Mouse (Mus musculus) left cerebral cortex, postnatal 10 days (tissue): ENCODE measurements around the gene Hddc3. TPM values are rescaled to one million over a fixed set of nuclear protein-coding genes. Genes with fewer than 3 reads are reported as not detected.
A peak's percentile ranks its signal among the peaks of the same experiment; 100 is the strongest.

Experiments used
- DNase-seq, 2 experiments: peaks; one replicate each; pipeline ENCODE4 v3.0.0; 2021 to 2022; ENCODE audit warnings: low spot score in 2 of 2, mixed read lengths in 1 of 2; ENCODE audit errors: extremely low spot score in 1 of 2
- intact Hi-C: fragments of 180-260 bp; cut with DNase I; formaldehyde crosslinking; loops from one replicate; pipeline ENCODE4 v1.15.1; 2025
- total RNA-seq, 2 experiments: library from RNA; stranded (reverse); gene quantifications; 2 replicates each; pipeline ENCODE4 v1.2.3; 2021

Gene Hddc3
- total RNA-seq, 2 experiments from 2014 or later, result 38.3 to 45.8 TPM

DNA sequence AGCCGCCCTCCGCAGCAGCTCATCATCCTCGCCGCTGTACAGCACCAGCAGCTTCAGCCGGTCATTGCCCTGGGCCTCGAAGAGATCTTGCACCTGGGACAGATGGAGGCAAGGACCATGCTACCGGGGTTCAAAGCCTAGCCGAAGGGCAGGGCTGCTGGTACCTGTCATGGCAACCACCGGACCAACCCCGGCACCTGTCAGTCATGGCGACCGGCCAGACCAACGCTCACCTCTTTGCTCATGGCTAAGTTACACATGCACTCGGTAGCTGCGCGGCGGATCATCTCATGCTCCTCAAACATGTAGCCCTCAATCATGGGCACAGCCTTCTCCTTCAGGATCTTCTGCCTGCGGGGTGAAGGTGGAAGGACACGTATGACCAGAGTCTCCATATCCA lies 16.8 kb upstream of the Hddc3 start:
- DNase-seq, result no peak
- intact Hi-C loops, result no loop called here

DNA sequence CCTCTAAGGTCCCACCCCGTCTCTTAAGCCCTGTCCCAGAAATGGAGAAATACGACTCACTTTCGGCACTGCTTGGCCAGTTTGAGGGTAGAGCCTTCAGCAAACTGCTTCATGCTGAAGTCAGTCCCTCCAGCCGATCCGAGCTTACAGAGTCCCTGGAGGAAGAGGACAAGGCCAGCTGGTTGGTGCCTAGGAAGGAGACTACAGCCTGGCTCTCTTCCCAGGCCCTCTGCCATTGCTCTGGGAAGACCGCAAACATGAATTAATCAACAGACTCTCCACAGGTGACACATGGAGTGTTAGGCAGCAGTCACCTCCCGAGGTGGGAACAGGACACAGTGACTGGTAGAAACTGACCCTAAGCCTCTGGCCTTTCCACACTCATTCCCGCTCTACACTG lies 12.6 kb upstream of the Hddc3 start:
- DNase-seq, result no peak
- intact Hi-C loops, result no loop called here

DNA sequence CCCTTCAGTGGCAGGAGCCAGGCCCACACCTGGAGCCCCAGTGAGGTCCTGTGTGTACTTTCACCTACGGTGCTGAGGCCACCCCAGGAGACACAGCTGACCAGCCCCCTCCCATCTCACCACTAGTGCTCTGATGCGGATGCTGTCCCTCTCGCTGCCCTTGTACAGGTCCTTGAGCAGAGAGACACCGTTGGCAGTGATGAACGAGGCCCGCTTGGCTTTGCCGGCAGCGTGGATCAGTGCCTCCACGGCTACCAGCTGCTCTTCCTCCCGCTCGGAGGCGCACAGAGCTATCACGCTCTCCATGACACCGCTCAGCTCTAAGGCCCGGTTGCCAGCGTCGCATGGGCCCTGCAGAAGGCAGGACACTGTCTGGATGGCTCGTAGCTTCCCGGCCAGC lies 11.5 kb upstream of the Hddc3 start:
- no peak for DNase-seq
- intact Hi-C loops, result no loop called here

DNA sequence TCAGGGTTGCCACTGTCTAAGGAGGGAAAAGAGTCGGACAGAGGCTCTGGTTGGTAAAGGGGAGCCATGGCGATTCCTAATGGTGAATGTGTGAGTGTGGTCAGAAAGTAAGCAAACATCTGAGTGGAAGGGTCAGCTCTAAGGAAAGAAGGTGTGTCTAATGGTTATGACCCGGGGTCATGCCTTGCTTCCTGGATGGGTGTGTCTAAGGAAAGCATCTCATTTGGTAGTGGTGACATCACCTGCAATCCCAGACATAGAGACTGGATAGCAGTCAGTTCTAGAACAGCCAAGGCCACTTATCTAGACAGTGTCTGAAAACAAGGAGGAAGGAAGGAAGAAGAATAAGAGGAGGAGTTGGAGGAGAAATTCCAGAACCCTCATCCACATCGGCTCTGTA lies 8.1 kb upstream of the Hddc3 start:
- no peak for DNase-seq
- intact Hi-C loops, result no loop called here

DNA sequence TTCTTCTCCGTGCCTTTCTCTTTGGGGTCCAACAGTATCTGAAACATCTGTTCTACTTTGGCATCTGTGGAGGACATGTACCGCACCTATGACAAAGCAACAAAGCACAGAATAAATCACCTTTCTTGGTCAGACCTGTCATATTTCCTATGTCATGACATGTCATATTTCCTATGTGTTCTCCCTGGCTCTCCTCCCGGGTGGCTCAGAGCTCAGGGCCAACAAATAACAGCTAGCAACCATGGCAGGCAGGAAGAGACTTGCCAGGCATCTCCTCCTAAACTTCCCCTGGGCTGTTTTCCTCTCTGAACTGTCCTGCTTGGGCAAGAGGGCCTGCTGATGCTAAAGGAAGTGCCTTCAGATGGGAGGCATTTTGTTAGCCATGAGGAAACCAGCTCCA lies 6.0 kb upstream of the Hddc3 start:
- no peak for DNase-seq
- intact Hi-C loops, result no loop called here

DNA sequence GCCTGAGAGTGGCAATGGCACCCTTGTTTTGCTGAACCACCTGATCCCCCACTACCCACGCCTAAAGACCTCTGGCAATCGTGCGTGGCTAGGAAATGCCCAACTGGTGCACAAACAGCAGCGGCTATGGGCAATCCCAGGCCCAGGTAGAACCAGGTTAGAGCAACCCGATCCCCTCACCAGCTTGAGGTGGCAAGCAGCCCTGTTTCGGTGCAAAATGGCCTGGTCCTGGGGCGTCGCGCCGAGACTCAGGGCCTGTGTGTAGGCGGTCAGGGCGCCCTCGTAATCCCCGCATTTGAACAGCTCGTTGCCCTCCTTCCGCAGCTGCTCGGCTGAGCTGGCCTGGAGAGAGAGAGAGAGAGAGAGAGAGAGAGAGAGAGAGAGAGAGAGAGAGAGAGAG lies 3.5 kb upstream of the Hddc3 start:
- no peak for DNase-seq
- intact Hi-C loops, result no loop called here

DNA sequence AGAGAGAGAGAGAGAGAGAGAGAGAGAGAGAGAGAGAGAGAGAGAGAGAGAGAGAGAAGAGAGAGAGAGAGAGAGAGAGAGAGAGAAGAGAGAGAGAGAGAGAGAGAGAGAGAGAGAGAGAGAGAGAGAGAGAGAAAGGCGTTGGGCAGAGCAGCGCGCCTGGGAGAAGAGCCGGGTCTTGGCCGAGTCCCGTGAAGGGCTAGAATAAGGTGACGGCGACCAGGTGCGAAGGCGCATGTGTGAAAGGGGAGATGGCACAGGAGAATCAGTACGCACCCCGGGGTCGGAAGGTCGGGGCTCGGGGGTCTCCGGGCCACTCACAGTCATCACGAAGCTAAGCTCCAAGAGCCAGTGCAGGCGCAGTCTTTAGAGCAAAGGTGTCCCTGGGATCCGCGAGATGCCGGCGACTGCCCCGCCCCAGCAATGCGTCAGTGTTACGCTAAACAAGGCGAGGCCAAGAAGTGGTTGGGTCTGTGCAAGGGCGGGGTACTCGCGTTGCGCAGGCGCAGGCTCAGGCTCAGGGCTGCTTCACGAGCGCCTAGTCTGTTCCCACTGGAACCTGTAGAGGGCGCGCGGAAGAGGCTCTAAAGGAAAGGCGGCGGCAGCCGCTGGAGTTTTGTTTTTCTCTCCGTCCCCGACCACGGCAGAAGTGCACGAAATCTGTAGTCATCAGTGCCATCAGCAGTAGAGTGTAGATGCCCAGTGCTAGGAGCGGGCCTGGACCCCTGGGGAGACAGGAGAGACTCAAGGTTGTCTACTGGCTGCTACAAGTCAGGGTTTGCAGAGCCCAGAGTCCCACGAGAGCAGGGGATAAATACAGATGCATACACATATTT lies 2.9 kb upstream of the Hddc3 start:
- intact Hi-C loops, result loop anchor here (5.0 kb wide), 1 partner anchor 37 kb away; no protein-coding TSS in a partner anchor

DNA sequence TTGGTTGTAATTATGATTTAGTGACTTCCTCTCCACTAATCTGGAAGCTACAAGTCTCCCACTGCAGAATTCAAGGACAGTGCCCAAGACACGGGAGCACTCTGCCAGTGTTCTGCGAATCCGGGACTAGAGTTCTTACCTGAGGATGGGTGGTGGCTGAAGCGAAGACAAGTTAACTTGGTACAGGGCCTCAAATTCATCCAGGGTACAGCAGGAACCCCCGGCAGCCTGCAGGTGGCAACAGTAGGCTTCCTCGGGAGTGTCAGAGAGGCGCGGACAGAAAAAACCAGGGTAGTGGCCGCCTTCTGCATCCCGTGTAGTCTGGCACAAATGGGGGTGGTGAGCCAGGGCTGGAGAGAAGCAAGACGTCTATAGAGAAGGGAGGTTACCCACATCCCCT lies 2.1 kb upstream of the Hddc3 start, which contains the start of gene Unc45a:
Gene Unc45a (minus strand): TSS at position 213 of the 400 bp plus-strand sequence.
- DNase-seq, result peak; percentile 51 to 81
- intact Hi-C loops, result loop anchor here (5.0 kb wide), 1 partner anchor 37 kb away; no protein-coding TSS in a partner anchor

More for the DNA sequence above, 2.9 kb upstream of the Hddc3 start:
- peak; percentile 97 for DNase-seq

DNA sequence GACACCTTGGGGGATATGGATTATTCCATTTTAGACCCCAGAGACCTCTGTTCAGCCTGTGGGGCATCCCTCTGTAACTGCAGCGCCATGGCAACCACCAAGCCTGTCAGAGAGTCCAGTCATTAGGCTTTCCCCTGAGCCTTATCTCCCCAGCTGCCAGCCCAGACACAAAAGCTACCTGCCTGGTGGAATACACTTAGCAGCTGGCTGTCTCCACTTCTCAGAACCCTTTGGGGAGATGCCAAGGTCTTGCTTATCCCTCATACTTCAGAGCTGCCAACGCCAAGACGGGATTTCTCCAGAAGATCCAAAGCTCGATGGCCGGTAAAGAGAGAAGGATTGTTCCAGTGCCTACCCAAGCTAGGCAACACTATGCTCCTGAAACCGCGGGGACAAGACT lies 1.1 kb upstream of the Hddc3 start:
- intact Hi-C loops, result loop anchor here (5.0 kb wide), 1 partner anchor 36 kb away; no protein-coding TSS in a partner anchor
- DNase-seq, result no peak

DNA sequence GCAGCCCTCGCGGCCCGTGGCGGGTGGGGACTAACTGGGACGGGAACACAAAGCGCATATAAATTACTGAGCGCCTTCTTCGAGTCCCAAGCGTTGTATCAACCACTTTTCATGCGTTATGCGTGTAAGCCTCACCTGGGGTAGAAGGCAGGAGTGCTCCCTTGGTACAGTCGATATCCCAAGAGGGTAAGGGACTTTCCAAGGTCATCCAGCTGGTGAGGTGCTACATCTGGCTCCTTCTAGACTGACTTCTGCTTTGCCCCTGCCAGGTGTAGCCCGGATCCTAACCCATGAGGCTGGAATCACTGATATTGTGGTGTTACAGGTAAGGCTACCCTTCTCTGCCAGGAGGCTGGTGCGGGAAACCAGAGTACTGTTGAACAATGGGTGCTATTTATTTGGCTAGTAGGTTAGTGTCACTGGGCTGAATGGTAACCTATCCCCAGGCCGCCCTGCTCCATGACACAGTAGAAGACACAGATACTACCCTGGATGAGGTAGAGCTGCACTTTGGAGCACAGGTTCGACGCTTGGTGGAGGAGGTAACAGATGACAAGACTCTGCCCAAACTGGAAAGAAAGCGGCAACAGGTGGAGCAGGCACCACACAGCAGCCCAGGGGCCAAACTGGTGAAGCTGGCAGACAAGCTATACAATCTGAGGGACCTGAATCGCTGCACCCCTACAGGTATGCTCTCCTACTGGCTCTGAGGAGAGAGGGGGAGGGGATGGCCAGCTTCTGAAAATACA lies 540 bp downstream of the Hddc3 start:
- DNase-seq, result no peak
- intact Hi-C loops, result loop anchor here (5.0 kb wide), 1 partner anchor 34 kb away; no protein-coding TSS in a partner anchor

DNA sequence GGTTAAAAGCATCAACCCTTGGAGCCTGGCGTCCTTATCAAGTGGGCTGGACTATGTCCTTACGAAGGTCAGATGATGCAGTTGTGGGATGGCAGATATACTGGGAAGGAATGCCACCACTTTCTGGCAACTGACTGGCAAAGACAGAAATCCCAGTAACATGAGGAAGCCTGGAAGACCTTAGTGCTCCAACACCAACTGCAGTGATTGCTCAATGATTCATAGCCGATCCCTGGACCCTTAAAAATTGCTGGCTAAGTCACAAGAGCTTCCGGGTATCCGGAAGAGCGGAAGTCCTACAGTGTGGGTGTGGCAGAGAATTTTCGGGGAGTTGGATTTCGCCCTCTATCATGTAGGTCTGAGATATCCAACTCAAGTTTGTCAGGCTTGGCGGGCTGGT lies 3.3 kb downstream of the Hddc3 start:
- intact Hi-C loops, result no loop called here

DNA sequence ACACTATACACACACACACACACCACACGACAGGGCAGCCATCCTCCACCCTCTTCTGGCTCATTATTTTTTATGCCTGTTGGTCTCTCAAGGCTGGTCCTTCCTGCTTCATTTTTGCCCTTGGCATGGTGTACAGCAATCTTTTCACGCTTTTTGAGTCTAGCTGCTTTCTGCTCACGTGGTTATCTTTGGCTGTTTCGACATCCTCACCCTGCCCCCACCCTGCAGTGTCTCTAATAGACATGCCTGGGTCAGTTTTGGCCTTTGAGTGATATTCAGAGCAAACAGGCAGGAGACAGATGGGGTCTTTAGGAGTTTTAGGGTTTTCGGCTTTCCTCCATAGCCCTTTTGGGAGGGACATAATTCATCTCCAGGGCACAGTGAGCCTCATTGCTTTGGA lies 3.9 kb downstream of the Hddc3 start:
- intact Hi-C loops, result no loop called here
- no peak for DNase-seq

More for the DNA sequence above, 3.3 kb downstream of the Hddc3 start:
- no peak for DNase-seq

DNA sequence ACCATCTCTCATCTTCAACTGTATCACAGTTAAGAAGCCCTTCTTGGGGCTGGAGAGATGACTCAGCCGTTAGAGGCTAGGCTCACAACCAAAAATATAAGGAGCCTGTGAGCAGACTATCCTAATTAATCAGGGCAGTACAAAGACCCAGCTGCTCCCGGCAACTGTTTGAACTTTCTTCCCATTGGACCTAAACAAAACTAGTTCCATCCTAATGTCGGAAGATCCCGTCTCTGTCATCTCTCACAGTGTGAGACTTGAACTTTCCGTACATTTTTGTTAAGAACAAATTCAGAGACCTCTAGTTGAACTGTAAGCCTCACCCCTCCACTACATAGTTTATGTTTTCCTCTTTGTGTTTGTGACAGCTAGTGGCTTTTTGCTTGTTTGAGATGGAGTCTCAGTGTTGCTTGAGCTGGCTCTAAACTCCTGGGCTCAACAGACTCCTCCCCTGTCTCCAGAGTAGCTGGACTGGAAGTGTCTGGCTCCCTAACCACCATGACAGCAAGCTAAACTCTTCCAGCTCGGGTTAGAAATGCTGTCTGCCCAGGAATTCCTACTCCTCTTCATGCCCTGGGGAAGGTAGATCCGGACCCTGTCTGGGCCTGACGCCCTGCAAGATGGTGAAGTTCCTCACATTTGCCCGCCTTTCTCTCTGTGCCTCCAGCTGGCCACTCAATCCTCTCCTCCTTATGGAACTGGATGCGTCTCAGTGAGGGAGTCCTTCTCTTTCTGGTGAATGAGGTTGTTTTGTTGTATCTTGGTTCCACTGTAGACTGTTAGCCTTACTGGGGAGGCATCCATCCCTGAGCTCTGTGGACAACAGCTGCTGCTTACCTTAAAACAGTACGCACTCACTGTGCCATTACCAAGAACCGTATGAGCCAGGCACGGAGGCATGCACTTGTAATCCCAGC lies 5.0 kb downstream of the Hddc3 start:
- DNase-seq, result no peak
- intact Hi-C loops, result no loop called here

DNA sequence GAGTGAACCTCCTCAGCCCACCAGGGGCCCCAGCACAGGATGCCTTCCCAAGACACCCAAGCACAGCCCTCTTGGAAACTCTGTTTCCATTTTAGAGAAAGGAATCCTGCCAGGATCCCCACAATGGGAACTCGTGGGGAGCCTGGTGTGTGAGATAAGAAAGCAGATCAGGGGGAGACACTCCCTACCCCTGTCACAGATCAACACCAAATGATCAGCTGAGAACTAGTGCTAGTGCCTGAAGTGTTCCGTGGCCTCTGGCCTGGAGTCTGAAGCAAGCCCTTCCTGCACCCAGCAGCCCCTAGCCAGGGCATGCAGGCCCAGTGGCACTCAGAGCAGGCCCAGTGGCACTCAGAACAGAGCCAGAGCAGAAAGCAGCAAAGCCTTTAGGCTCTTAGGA lies 7.9 kb downstream of the Hddc3 start:
- DNase-seq, result no peak
- intact Hi-C loops, result no loop called here

DNA sequence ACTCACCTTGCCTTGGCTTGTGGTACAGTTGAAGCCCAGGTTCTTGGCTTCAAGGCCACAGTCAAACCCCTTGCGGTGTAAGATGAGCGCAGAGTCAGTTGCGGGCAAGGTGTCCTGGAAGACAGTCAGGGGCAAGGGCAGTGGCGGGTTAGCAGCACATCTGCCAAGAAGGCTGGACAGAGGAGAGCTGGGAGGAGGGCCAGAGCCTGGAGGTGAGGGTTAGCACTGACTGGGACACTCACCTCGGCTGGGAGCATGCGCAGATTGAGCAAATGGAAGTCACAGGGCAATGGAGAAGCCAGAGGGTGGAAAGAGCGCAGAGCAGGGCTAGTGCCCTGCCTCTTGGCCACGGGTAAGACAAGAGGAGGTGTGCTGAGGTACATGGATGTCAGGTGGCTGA lies 10.0 kb downstream of the Hddc3 start:
- no peak for DNase-seq
- intact Hi-C loops, result no loop called here

DNA sequence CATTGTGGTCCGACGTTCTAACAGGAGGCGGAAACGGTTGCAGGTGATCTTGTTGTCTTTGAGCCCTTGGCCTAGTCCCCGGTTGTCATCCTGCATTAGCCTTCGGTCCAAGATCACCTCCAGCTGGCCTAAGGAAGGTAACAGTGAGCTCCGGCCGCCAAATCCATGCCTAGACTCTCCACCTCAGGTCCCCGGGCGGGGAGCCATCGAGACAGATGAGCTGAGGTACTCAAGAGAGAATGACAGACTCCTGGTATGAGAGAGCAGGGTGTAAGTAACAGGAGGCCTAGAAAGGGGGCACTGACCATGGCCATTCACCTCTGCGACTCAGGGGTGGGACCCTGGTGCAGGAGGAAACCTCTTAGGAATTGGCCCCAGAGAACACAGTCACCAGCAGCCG lies 13.4 kb downstream of the Hddc3 start:
- DNase-seq, result no peak
- intact Hi-C loops, result no loop called here

DNA sequence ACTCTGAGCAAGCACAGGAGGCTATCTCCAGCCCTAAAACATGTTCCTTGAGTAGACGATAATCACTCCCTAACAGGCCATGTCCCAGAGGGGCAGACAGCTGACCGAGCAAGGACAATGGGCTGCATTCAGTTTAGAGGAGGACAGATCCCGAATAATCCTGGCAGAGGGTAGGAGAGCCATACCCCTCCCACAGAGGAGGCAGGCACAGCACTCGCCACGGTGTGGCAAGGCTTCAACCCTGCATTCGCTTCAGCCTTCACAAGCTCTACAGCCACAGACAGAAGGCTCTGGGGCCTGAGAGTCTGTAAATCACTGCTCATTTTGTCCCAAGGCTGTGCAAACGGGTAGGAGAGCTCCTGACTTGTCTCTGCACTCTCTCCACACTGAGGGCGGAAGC lies 14.3 kb downstream of the Hddc3 start:
- no peak for DNase-seq
- intact Hi-C loops, result no loop called here

DNA sequence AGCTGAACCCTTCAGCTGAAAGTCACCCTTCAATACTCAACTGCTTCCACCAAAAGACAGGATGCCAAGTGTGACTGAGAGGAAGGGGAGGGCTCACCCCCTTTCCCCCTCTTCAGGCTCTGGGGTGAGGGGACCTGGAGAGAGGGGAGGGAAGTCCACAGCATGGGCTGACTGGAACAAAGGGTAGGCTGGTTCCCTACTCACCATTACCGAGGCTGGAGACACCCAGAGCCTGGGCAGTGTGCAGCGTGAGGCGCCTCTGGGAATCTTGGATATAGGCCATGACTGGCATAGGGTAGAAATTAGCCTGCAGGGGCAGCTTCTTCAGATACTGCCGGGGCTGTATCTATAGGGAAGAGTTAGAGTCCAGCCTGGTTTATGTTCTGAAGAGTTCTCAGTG lies 15.1 kb downstream of the Hddc3 start:
- intact Hi-C loops, result no loop called here
- DNase-seq, result no peak

DNA sequence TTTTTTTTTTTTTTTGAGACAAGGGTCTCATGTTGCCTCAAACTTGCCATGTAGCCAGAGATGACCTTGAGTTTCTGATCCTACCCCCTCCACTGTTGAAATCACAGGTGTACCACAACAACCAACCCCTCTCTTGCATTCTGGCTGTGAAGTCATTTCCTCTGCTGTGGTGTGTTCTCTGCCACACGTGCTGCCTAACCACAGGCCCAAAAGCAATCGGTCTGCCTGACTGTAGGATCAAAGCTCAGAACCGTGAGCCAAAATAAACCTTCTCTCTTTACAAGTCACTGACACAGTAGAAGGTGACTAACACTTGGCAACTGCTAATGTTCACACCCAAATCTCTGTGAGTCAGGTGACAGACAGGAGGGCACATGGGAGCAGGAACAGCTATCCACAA lies 17.5 kb downstream of the Hddc3 start:
- DNase-seq, result no peak
- intact Hi-C loops, result no loop called here
